Mouse (Mus musculus): Measurements from ENCODE around the gene Engase.

GRCm38 (mm10) chr11:118470234-118470966 is 6.2 kb upstream of the Engase start:
- no peak for TF ChIP-seq ZC3H11A (IDR thresholded peaks at IDR 0.05; ENCODE audit: borderline replicate concordance, low read depth, low read length)
- TF ChIP-seq HCFC1 (IDR thresholded peaks at IDR 0.05; ENCODE audit: borderline replicate concordance, insufficient read depth, low read length): no peak
- no peak for TF ChIP-seq MAFK (IDR thresholded peaks at IDR 0.05; ENCODE audit: insufficient read depth, low read depth, low read length)
- TF ChIP-seq ZNF384 (IDR thresholded peaks at IDR 0.05; ENCODE audit: low read depth, low read length): no peak
- TF ChIP-seq CHD2 (IDR thresholded peaks at IDR 0.05; ENCODE audit: low read depth, low read length): no peak

All from ES-E14 (cell line).